Mouse (Mus musculus): ENCODE data around the gene Adamts5.
A peak's percentile ranks its signal among the peaks of the same experiment; 100 is the strongest.

The Adamts5 gene

DNA sequence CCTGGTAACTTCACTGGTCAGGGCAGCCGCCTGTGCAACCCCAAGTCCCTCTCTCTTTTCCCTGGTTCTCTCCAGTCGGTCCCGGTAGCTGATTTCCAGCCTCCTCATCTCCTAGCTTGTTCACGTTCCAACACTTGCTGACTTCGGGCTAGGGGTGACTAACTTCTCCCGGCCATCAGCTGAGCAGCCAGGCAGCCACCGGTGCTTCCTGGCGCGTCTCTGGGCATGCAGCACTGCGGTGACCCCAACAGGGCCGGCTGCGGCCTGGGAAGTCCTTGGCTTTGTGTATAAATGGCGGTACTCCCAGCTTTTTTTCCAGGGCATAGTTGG lies at the start of gene Adamts5:
Gene Adamts5 (minus strand): TSS at position 248 of the 330 bp plus-strand sequence.
- no peak for DNase-seq

DNA sequence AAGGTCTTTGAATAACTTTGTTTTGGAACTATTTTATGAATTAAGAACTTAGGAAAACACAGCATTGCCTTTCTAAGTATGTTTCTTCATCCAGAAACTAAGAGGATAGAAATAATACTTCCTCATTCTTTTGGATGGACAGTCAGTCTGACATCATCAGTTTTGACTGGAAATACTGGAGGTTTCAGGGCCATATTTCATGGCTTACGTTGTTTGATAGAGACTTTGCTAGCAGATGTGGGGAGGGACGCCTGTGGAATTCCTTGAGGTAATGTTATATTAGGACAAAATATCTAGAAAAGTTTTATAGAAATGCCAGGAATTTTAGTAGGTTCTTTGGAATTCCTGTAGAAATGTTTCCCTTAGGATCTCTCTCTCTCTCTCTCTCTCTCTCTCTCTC lies 48.7 kb upstream of the Adamts5 start:
- DNase-seq = no peak

DNA sequence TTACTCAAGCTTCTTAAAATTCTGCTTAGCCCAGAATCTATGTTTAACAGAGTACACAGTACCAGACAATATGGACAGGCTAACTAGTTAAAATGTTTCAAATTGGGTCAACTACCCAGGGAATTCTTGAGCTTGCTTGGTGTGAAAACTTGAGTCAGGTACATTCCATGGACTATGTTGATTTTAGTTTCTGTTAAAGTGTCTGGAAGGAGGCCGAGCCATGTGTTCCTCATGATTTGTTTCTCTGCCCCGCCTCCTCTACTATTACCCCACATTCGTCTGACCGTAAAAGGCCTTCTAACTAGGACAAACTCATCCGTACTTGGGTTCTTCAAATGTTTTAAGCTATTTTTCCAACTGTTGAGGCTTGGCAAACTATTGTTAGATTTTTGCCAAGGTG lies 24.4 kb upstream of the Adamts5 start:
- no peak for DNase-seq

DNA sequence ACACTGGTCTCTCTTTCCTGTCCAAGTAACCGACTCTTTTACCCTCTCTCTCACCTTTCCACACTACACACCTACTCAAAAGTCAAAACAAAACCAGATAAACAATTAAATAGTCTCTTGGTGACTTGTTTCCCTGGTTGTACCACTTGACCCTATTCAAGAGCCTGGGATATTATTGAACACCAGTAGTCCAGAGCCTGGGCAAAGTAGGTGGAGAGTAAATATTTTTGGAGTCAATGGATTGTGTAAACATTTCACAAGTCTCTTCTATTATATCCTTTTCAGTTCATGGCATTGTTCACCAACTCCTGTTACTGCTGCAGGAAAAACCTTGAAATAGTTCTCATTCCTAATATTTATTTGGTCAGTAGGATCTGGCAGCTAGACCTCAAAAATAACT lies 20.8 kb upstream of the Adamts5 start:
- no peak for DNase-seq

DNA sequence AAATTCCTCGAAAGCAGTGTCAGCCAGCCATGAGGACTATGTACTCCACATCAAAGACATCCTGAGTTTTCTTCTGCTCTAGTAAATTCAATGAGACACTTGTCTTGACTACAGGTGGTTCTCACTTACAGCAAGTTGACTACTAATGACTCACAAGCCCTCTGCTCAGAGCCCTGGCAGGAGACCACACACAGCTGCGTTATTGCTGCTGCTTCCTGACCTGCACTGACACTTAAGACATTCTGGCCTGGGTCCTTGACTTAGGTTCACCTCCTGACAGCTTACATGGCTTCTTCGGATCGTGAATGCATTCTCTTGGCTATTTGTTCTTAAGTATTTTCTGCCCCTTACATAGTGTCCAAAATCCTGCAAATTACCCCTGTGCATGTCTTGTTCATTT lies 18.5 kb upstream of the Adamts5 start:
- no peak for DNase-seq

DNA sequence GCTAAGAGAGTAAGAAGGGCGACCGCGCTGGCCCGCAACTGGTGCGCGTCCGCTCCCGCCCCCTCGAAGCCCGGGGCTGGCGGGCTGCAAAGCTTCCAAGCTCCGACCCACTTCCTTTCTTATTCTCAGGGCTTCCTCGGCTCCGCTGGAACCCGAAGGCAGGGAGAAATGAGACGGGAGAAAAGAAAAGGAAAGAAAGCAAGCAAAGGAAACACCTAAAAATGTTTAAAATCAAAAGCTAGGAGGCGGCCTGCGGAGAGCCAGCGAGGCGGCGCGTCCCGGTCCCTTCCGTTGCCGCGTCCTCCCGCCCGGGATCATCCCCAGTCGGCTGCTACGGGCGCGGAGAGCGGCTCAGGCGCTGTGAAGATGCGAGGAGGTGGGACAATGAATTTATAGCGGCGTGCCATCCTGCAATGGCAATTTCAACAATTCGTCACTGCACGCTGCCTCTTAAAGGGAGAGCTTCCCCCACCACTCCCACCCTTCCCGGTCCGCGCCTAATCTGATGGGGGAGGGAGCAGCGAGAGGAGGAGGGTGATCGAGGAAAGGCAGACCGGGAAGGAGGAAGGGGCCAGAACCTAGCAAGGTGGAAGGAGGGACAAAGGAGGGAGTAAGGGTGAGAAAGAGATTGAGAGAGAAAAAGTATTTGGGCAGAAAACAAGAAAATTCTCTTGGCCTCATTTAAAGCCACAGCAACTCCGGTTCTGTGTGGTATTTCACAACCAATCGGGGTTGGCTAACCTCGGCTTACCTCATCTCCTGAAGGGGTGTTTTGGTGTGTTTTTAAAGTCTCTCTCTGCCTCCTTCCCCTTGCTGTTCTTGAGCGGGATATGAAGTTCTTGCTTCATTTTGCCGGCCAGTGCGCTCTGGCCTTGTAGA lies 687 bp downstream of the Adamts5 start:
- DNase-seq = peak; percentile 37

DNA sequence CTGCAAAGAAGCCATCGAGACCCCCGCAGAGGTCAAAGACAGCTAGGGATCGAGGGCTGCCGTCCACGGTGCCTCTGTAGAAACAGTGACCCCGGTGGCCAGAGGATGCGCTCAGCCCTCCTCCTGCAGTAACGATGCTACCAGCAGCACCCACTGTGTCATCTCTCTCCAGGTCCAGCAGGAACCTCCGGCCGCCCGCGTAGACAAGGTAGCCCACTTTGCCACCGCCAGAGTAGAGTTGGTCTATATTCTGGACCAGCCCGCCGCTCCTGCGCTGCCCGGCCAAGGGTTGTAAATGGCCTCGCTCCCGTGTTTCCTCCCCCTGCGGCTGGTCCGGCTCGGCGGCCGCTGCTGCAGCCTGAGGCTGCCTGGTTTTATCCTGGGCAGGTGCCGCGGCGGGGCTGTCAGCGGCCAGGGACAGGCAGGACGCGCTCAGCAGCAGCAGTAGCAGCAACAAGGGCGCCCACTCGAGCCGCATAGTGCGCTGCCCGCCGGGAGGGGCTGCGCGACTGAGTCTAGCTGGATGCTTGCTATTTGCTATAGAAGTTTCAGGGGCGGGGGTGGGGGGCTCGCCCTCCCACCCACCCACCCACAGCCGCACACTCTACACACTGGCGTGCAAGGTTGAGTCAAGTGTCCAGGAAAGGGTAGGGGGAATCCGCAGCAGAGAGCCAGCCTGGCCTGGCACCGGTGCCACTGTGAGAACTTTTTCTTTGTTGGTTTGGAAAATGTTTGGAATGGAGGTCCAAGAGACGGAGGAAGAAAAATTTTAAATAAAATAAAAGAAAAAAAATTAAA lies 1.6 kb downstream of the Adamts5 start:
- DNase-seq = peak; percentile 28

DNA sequence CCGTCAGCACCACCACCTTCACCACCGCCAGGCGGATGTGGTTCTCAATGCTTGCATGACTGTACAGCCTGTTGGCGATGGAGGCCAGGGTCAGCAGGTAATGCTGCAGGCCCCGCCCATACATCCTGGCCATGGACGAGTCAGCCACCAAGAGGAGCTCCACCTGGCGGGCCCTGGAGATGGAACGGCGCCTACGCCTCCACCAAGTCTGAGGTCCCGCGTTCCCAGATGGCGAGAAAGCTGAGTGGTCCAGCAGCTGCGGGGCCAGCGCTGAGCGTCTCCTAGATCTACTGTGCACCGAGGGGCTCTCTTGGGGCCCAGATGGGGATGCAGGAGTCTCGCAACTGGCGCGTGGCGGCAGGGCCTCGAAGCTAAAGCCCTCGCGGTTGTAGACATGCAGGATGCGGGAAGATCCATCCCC lies 2.3 kb downstream of the Adamts5 start:
- DNase-seq = peak; percentile 31

DNA sequence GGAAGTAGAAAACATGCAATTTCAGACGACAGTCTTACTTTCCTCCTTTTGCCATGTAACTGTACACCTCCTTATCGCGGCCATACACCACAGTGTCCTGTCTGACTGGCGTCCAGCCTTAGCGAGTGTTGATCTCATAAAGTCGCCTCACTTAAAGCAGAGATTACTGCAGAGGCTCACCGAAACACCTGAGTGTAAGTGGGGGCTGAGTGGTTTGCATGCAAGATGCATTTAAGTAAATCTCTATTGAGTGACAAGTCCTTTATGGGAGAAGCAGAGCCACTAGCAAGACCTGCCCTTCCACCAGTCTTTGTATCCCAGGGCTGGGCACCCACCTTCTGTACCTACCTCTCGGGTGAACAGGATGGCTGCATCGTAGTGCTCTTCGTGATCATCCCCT lies 2.8 kb downstream of the Adamts5 start:
- DNase-seq = no peak

DNA sequence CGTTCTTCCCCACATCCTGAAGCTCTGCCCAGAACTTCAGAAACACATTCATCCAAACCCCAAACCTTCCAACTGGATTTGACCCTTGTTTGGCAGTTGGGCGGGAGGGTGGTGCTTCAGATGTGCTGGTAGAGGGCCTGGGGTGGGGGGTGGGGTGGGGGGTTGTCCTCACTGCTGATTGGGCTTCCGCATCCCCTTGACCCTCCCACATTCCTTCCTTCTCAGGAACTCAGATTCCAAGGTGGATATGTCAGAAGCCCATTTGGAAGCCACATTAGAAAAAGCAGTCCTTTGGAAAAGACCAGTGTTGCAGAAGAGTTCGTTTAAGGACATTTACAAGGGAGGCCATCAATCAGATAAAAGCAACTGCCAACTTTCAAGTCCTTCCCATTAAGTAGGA lies 3.2 kb downstream of the Adamts5 start:
- no peak for DNase-seq

DNA sequence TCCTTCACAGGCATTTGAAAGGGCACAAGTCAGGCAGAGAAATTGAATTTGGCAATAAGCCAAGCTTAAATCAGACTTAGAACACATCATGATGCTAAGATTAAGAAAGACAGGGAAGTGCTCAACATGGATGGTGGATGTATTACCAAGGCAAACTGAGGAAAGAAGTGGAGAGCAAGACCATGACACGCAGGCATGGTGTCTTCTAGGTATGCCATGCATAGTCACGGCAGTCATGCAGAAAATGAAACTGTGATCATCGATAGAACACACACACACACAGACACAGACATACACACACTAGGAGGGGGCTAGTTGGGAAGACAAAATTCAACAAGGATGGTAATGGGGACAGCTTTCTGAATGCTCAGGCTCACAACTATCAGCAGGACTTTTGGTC lies 3.8 kb downstream of the Adamts5 start:
- DNase-seq = no peak

DNA sequence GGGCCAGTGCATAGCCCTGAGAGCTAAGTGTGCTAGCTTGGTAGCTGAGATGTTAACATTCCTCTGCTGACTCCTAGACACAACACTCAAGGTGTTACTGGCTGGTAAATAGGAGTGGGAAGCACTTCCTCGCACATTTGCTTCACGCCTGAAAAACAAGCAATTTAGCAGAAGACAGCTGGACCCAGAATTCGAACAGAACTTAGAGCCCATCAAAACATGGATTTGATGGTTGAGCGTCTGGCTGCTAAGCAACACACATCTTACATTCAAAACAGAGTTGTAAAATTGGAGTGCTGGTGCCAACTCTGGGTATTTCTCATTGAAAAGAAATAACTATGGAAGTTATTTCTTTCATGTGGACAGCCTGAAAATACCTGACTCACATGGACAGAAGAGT lies 5.7 kb downstream of the Adamts5 start:
- DNase-seq = no peak

DNA sequence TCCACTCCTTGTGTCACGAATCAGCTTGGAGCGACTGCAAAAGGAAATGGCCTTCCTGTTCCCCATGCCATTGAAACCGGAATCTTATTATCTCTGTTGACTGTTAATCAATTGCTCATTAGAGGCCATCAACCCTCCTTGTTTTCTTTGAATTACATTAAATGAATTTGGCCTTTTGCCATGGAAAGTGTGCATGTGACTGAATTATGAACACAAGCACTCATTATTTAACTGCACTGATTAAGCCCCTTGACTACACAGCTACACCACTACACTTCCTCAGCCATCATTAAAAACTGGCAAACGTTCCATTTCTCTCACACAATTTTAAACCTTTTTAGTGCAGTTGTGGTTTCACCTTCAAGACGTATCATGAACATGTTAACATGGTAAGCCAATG lies 11.8 kb downstream of the Adamts5 start:
- no peak for DNase-seq

DNA sequence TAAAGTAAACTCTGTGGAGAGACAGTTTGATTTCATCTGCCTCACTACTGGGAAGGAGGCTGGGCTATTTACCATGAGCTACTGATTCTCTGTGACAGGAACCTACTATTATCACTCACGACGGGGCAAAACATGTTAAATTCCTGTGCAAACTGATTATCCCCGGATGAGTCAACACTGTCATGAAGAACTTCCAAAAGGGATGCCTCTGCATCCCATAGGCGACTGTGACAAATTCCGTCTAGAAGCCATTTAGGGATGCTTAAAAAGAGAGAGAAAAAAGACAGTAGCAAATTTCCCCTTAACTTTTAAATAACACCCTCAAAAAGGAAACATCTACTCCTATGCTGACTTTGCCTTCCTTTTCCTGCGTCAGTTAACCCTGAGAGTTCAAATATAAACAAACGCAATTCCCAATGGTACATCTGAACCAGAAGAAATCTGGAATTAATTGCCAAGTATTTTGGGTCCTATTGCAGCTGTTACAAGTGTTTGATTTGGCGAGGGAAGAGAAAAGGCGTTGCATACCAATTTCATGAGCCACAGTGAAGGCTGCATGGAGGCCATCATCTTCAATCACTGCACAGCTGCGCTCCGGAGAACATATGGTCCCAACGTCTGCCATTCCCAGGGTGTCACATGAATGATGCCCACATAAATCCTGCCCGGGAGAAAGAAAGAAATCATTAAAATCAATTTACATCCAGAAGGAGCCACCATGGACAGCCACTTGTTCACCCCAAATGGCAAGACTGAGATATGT lies 14.2 kb downstream of the Adamts5 start:
- DNase-seq = no peak

DNA sequence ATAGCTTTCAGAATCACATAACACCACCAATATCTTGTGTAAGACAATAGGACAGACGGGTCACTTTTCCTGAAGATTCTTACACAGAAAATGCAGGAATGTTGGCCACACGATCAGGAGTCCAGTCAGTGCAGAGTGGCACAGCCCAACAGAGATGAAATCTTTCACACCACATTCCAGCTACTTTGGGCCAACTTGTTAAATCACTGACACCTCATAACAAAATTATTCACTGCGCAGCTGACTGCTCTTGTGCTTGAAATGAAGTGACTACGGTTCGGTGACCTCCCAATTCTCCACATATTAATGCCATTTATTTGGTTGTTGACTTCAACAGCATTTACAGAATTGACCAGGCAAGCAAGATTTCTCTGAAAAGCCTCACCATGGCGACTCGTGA lies 22.6 kb downstream of the Adamts5 start:
- DNase-seq = no peak

DNA sequence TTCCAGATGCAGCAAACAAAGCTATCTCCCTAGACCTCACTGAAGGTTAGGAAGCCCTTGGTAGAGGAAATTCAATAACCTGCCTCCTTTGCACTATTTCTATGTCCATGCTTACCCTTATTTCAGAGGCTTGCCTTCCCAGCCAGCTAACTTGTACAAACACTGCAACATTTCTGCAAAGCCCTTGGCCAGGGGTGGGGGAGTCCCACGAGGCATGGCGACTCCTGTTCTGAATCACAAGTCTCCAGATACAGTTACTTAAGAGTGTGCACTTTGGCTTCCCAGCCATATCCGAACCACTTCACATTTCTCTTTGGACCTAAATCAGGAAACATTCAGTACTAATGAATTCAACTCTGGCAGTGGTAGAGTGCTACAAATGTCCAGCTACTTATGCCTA lies 27.5 kb downstream of the Adamts5 start:
- DNase-seq = no peak

DNA sequence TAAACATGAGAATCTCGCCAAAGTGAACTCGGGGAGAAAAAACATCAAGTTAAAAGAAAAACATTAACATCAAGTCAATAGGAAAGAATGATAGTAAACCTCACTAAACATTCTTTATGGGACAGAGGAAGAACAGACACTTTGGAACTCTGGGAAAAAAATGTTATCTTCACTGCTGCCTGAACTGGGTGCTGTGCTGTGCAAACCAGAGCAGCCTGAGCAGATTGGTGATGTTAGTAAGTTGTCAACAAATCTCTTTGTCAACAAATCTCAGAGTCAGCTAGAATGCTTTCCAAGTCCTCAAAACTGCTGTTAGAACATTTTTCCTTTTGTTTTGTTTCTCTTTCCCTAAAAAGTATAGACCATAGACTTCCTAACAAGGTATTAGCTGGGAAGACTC lies 29.7 kb downstream of the Adamts5 start:
- DNase-seq = no peak

DNA sequence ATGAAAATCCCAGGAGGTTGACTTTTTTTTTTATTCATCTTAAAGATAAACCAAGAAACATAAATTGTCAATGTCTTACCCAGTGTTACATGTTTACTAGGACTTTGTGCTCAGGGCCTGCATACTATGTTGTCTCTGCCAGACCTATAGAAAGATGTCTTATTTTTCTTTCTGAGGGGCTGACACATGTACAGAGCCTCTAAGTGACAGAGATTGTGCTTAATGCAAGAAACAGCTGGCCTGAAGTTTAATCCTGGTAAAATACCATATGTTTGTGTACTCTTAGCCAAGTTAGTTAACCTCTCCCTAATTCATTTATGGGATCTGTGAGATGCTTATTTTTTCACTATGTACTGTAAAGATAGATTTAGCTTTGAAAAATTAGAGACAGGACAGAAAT lies 30.4 kb downstream of the Adamts5 start:
- DNase-seq = no peak

DNA sequence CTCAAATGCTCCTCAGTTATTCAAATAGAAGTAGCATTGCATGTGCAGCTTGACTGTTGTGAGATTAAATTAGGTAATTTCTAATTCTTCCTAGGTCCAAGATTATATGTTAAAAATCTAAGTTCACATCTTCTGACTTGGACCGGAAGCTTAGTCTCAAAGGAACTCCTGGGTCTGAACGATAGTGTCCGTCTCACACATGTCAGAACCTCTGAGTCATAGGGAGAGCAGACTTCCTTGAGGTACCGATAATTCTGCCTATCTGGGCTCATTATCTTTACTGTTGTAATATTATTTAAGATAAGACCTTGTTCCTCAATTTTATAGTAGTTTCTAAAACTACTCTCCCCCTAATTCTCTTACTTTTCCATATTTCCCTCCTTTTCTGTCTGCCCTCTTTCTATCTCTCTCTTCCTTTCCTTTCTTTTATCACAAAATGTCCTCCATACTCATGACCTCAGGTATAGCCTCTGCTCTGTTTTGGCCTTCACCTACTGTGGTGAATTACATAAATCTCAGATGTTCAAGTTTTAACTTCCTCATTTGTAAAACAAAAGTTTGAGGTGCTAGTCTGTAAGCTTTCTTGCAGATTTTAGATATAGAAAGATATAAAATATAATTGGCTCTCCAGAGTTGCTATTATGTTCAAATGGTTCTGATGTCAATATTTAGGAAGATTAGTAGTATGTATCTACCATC lies 36.8 kb downstream of the Adamts5 start:
- DNase-seq = no peak

DNA sequence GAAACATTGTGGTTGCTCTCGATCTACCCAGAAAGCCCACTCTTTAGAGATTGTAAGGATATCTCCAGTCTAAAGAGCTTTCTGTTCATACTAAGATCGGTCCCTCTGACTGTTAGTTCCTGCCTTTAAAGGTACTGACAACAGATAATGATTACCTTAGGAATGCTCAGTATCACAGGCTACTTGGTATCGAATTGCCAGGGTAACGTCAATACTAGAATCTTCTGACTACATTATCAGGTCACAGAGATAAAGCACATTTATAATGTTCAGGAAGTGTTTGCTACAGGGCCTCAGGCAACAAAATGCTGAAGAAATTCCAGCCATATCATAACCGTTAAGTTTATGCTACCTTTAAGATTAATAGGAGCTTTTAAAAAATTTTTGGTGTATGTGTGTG lies 47.1 kb downstream of the Adamts5 start:
- no peak for DNase-seq

DNA sequence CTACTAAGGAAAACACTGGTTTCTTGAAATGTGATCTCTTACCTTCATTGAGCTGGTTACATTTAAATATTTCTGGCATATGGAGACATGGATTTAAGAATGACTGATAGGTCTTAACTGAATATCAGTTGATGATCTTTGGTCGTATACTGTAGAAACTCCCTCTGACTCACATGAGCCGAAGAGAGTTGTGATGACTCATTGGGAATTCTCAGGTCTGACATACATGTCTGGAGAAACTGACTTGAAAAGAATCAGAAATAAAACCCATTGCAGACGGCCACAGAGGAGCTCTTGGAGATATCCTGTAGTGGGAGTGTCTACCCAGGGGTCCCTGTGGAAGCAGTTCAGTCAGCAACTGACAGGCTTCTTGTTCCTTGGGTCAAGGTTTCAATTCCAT lies 74.6 kb downstream of the Adamts5 start:
- no peak for DNase-seq

DNA sequence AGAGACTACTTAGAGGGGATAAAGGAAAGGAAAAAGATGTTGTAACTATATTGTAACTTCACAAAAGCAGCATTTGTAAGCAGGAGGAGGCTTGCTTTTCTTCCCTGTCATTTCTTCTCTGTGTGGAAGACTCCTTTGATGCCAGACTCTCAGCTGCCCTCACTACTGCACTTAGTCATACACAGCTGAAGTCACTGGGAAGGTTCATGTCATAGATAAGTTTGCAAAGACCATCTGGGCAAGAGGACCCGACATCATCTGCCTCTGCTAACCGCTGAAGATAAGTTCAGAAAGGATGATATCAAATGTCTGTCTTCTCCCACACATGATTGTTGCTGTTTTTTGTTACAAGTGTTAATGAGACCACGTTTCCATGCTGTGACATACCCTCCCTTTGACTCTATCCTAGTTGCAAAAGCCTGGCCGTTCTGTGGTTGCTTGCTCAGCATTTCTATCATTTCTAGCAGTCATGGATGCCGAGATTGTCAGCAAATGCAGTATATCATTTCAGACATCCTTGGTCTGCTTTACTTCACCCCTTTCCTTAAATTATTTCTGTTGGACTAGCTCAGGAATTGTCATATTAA lies 79.2 kb downstream of the Adamts5 start:
- DNase-seq = no peak

All from right cerebral cortex, postnatal 4 days (tissue).